Mouse (Mus musculus) liver, embryonic 11.5 days (tissue): ENCODE results near the gene Zbtb40. TPM values are rescaled to one million over a fixed set of nuclear protein-coding genes. Genes with fewer than 3 reads are reported as not detected.

Experiments
- ATAC-seq: fragments of 200-750 bp; cut with Nextera tagmentation; replicated peaks from 2 replicates; pipeline ENCODE4 v1.8.0; 2017; ENCODE audit warnings: moderate number of reproducible peaks, mild to moderate bottlenecking, moderate TSS enrichment, moderate library complexity; ENCODE audit not compliant: low FRiP score
- DNase-seq: peaks from one replicate; pipeline ENCODE4 v3.0.0-alpha.2; 2017; ENCODE audit warnings: low spot score
- H3K27ac ChIP-seq: fragments of 300-500 bp; sonication (generic); 2 replicates; pipeline ENCODE4 v1.5.1; 2014; ENCODE audit warnings: mild to moderate bottlenecking, low read depth, low read length, control low read depth
- H3K27me3 ChIP-seq: fragments of 300-500 bp; sonication (generic); replicated peaks from 2 replicates; pipeline ENCODE4 v1.6.1; 2014; ENCODE audit warnings: low read length, mixed read lengths; ENCODE audit not compliant: control insufficient read depth, insufficient read depth
- H3K36me3 ChIP-seq: fragments of 300-500 bp; sonication (generic); 2 replicates; pipeline ENCODE4 v1.6.1; 2014; ENCODE audit warnings: mild to moderate bottlenecking, low read length, moderate library complexity, mixed read lengths; ENCODE audit not compliant: control insufficient read depth, insufficient read depth
- H3K4me1 ChIP-seq: fragments of 300-500 bp; sonication (generic); replicated peaks from 2 replicates; pipeline ENCODE4 v1.6.1; 2014; ENCODE audit warnings: low read length, mixed read lengths; ENCODE audit not compliant: control insufficient read depth, insufficient read depth
- H3K4me2 ChIP-seq: fragments of 300-500 bp; sonication (generic); 2 replicates; pipeline ENCODE4 v1.6.1; 2014; ENCODE audit warnings: mild to moderate bottlenecking, control low read depth, moderate library complexity
- H3K4me3 ChIP-seq: fragments of 300-500 bp; sonication (generic); 2 replicates; pipeline ENCODE4 v1.5.1; 2014; ENCODE audit warnings: low read depth, low read length, control low read depth
- H3K9ac ChIP-seq: fragments of 300-500 bp; sonication (generic); 2 replicates; pipeline ENCODE4 v1.6.1; 2014; ENCODE audit warnings: low read depth, low read length, control low read depth
- H3K9me3 ChIP-seq: fragments of 300-500 bp; sonication (generic); 2 replicates; pipeline ENCODE4 v1.6.1; 2016; ENCODE audit warnings: low read length, inconsistent platforms, mixed read lengths; ENCODE audit not compliant: control insufficient read depth
- WGBS: fragments of 180-500 bp; shearing (Covaris S2); extraction: QIAGEN DNeasy Blood & Tissue Kit; methylation state at CpG from one replicate; pipeline ENCODE4 v1.1.7; 2014; 5-methylcytosine and 5-hydroxymethylcytosine counted together
- polyA plus RNA-seq: library from polyadenylated mRNA; unstranded; fragments of >200 nt; fragmentation: Nextera tagmentation; extraction: Ambion mirVana; gene quantifications from 2 replicates; pipeline ENCODE4 v1.2.1, GENCODE M21; 2014

Gene Zbtb40
- polyA plus RNA-seq: 4.4 and 5.7 TPM in 2 replicates

DNA sequence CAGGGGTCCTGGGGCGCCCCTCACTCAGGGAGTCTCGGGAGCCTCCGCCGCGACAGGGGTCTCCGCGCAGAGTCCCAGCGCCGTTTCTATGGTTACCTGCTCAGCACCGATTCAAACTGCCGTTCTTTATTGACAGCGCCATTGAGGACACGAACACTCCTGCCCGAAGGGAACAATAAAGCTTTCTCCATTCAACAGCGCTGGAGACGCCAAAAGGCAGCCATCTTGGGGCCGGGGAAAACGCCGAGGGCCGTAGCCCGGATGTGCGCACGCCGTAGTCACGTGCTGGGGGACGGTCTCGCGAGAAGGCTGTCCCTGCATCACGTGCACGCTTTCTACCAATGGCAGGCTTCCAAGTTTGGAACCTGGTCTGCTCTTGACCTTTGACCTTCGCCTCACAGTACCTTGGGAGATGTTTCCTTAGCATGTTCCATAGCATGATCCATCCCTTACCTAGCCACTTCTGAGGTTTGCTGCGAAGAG lies at the start of gene Zbtb40:
TSS of gene Zbtb40 (minus strand) at position 252 of the 483 bp plus-strand sequence.
- peak; percentile 94 for ATAC-seq
- 2% methylated on average over 32 of the region's 32 CpGs for WGBS

DNA sequence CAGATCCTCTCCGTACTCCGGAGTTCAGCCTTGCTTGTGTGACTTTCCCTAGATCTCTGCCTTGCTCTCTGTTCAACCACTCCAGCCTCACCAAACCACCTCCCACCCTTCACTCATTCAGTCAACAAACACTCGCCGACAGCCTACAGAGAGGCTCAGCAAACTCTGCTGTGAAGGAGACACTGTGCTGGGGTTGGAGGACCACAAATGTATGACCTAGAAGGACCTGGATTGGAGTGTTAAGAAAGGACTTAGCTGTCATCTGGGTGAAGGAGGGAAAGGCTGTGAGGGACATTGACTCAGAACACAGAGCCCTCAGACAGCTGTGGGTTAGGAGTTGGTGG lies 49.4 kb upstream of the Zbtb40 start:
- ATAC-seq: no peak

More for the DNA sequence above, at the start of gene Zbtb40:
- Histone ChIP-seq H3K4me2 (peak within 1 kb of the TSS; percentile 89), H3K4me3 (peak within 1 kb of the TSS; percentile 88), H3K9ac (peak within 1 kb of the TSS; percentile 76), H3K27ac (peak within 1 kb of the TSS; percentile 35; the same call in 1 of the 2 replicates), H3K4me1 (peaks cover 5% of the 10 kb centered on the region), H3K27me3 (peaks cover 3% of the 10 kb centered on the region; the same call in 1 of the 2 replicates), H3K36me3 (no peaks in the 10 kb centered on the region), H3K9me3 (no peaks in the 10 kb centered on the region; the same call in 1 of the 2 replicates)
- peak; percentile 93 for DNase-seq

DNA sequence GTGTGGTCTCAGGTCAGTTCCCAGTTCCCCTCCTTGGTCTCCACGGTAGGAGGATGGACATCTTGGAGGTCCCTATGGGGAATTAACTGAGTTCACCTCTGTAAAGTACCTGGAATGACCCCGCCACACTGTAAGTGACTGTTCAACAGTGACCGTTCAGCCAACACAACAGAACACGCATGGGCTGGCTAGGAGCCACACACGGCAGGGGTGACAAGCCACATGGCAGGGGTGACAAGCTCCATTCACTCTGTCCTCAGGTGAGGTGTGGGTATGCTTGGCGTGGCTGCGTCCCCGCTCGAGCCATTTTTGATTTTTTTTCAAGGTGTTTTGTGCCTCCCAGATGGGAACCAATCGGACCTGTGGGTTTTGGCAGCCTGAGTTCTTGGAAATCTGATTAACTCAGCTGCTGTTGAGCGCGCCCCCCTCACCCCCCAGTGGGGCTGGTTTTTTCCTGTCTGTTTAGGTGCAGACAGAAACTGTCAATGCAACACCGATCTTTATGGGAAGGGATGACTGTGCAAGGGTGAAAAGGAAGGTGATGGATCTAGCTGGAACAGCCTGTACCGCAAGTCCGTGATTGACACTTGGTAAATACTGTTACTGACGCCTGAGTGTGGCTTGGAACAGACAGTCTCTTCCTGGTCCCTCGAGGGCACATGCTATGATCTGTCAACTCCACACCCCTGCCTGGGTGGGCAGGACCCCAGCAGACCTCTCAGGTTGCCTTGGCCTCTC lies 48.8 kb upstream of the Zbtb40 start:
- DNase-seq (no peak), ATAC-seq (no peak)
- peaks cover 6% of the 10 kb centered on the region for H3K27me3 ChIP-seq
- no peak overlapping the region for H3K4me2 ChIP-seq
- no peak overlapping the region for H3K9ac ChIP-seq
- no peak overlapping the region for H3K4me3 ChIP-seq
- H3K9me3 ChIP-seq: no peaks in the 10 kb centered on the region
- H3K4me1 ChIP-seq: no peaks in the 10 kb centered on the region; the same call in 1 of the 2 replicates
- no peaks in the 10 kb centered on the region for H3K36me3 ChIP-seq
- WGBS: 69% methylated on average over 17 of the region's 17 CpGs
- H3K27ac ChIP-seq: no peak overlapping the region

More for the DNA sequence above, 49.4 kb upstream of the Zbtb40 start:
- WGBS: 59% methylated on average over 4 of the region's 4 CpGs
- no peaks in the 10 kb centered on the region; the same call in 1 of the 2 replicates for H3K4me1 ChIP-seq
- H3K36me3 ChIP-seq: no peaks in the 10 kb centered on the region
- H3K4me2 ChIP-seq: no peak overlapping the region
- H3K9ac ChIP-seq: no peak overlapping the region
- no peak overlapping the region for H3K27ac ChIP-seq
- DNase-seq: no peak
- H3K9me3 ChIP-seq: no peaks in the 10 kb centered on the region
- H3K27me3 ChIP-seq: peaks cover 6% of the 10 kb centered on the region
- no peak overlapping the region for H3K4me3 ChIP-seq

DNA sequence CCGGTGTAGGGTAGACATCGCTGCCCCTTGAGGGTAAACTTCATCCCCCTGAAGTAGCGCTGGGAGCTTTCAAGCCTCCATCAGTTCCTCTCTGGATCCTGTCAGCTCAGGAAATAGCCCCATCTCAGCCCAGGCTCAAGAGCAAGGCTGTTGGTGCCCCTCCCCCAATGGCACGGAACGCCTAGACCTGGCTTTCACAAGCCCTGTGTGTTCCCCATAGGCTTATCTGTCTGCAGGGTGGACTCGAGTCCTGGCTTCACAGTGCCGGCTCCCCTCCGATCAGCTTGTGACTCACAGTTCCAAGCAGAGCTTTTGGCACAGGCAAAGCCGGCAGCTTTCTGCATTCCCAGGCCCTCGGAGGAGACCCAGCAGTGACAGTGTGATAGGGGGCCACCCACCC lies 47.8 kb upstream of the Zbtb40 start:
- no peak overlapping the region for H3K4me2 ChIP-seq
- no peak overlapping the region for H3K27ac ChIP-seq
- H3K4me1 ChIP-seq: no peaks in the 10 kb centered on the region; the same call in 1 of the 2 replicates
- no peak overlapping the region for H3K4me3 ChIP-seq
- no peaks in the 10 kb centered on the region for H3K9me3 ChIP-seq
- DNase-seq (no peak), ATAC-seq (no peak)
- no peak overlapping the region for H3K9ac ChIP-seq
- H3K36me3 ChIP-seq: no peaks in the 10 kb centered on the region
- 40% methylated on average over 10 of the region's 10 CpGs for WGBS
- H3K27me3 ChIP-seq: peaks cover 6% of the 10 kb centered on the region

DNA sequence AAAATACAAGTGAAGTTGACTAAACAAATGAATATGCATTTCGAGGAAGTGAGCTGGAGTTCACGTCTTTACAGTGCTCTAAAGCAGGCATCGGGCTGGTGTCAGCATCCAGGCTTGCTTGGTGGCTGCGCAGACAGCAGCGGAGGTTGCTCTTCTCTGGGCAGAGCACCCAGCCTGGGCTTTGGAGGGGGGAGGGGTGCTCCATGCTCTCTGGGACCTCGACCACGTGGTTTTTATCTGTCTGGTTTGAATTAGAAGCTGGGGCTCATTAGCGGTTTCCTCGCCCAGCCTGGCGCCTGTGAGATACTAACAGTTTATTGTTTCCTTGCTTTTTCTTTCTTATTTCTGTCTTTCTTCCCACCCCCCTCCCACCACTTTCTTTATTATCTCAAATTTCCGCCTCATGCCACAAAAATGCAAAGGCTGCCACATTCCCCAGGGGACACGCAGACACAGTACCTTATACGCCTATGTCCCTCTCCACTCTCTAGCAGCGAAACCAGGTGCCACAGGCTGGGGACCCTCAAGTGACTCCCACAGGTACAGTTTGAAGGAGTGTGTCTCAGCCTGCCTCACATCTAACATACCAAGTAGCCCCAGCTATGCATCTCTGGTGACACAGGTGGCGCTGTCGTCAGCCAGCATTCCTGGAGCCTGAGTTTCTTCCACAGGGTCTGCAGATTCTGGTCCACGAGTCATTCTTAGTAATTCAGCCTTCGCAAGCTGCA lies 36.6 kb upstream of the Zbtb40 start:
- Histone ChIP-seq H3K4me2 (peak overlapping the region; percentile 22; the same call in 1 of the 2 replicates), H3K4me1 (peaks cover 8% of the 10 kb centered on the region), H3K36me3 (no peaks in the 10 kb centered on the region), H3K27ac (no peak overlapping the region), H3K9ac (no peak overlapping the region), H3K9me3 (no peaks in the 10 kb centered on the region), H3K27me3 (peaks cover 20% of the 10 kb centered on the region), H3K4me3 (no peak overlapping the region)
- ATAC-seq (no peak), DNase-seq (no peak)
- 25% methylated on average over 18 of the region's 18 CpGs for WGBS

DNA sequence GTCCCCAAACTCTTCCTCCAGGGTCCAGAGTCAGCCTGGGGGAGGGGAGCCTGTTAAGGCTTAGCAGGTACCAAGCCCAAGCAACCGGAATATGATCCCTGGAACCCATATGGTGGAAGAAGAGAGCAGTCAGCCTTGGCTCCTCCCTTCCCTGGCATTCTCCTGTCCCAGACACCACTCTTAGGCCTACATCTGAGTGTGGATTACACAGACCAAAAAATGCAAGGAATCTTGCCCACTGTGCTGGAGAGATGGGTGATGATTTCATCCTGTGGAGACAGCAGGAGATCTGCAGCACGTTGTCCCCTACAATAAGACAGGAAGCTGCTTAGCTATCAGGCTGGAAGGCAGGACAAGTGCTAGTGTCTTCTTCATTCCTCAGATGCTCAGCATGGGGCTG lies 34.3 kb upstream of the Zbtb40 start:
- H3K36me3 ChIP-seq: no peaks in the 10 kb centered on the region
- WGBS: 42% methylated on average over 2 of the region's 2 CpGs
- H3K9me3 ChIP-seq: no peaks in the 10 kb centered on the region
- no peak overlapping the region for H3K27ac ChIP-seq
- H3K9ac ChIP-seq: no peak overlapping the region
- no peak for ATAC-seq
- H3K4me1 ChIP-seq: peaks cover 8% of the 10 kb centered on the region
- DNase-seq: no peak
- H3K4me2 ChIP-seq: no peak overlapping the region
- no peak overlapping the region for H3K4me3 ChIP-seq
- H3K27me3 ChIP-seq: peaks cover 15% of the 10 kb centered on the region

DNA sequence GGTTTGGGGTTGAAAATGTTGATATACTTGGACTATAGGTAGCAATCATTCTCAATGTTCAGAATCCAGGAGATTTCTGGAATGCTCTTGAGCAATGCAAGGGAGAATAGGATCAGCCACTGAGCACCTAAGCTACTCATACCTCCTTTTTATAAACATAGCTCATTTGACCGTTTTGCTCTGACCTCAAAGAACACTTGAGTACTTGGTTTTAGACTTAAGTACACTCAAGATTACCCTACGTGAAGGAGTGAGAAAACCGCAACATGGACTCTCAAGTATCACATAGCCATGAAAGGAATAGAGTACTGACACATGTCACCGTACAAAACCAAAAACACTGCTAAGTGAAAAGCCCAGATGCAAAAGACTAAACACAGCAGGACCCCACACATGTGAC lies 32.8 kb upstream of the Zbtb40 start:
- Histone ChIP-seq H3K9ac (no peak overlapping the region), H3K4me1 (peaks cover 8% of the 10 kb centered on the region), H3K9me3 (no peaks in the 10 kb centered on the region), H3K4me2 (no peak overlapping the region), H3K27ac (no peak overlapping the region), H3K36me3 (no peaks in the 10 kb centered on the region), H3K4me3 (no peak overlapping the region), H3K27me3 (peaks cover 9% of the 10 kb centered on the region)
- WGBS: 80% methylated on average over 4 of the region's 4 CpGs
- DNase-seq (no peak), ATAC-seq (no peak)

DNA sequence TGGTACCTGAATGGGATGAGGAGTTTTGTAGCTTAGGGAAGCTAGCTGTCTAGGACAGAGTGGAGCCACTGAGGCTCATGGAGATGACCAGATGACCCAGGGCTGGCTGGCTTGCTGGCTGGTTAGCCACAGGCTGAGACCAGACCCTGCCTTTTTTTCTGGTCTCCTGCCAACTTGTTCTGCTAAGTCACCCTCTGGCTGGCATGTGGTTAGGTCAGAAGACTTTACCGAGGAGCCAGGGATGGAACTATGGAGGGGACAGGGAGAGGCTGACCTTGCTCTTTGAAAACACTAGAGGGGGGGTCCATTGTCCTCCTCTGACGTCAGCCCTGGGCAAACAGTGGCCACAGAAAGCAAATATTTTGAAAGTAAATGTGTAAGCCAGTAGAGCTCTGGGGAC lies 28.6 kb upstream of the Zbtb40 start:
- Histone ChIP-seq H3K27ac (no peak overlapping the region), H3K36me3 (no peaks in the 10 kb centered on the region), H3K9me3 (no peaks in the 10 kb centered on the region), H3K9ac (no peak overlapping the region), H3K4me3 (no peak overlapping the region), H3K4me1 (no peaks in the 10 kb centered on the region; the same call in none of the 2 replicates), H3K27me3 (no peaks in the 10 kb centered on the region), H3K4me2 (no peak overlapping the region)
- ATAC-seq (0 out of 2 replicates have a peak, but pooled peaks have one; percentile 18), DNase-seq (no peak)
- WGBS: 34% methylated on average over 2 of the region's 2 CpGs
